Mouse (Mus musculus): Measurements from ENCODE around the gene Fbxo9.
"Not testable (repeated sequence)": the region's sequence is repeated elsewhere in the genome, so short reads cannot be mapped to it uniquely, and the experiment has no call there.

Gene Fbxo9

GRCm38 (mm10) chr9:78108796-78109239 is at the start of gene Fbxo9, which contains the start of gene Ick:
Gene Fbxo9 (minus strand): TSS chr9:78109065.
Gene Ick (plus strand): TSS chr9:78109192.
- DNase-seq (ENCODE audit: low spot score in 2 of 2) = peak; percentile 78 to 79

- DNase-seq (ENCODE audit: low spot score in 2 of 2) = no peak
These were observed 48.4 kb upstream of the Fbxo9 start for GRCm38 (mm10) chr9:78157221-78157620.

GRCm38 (mm10) chr9:78154211-78154977 is 45.5 kb upstream of the Fbxo9 start:
- DNase-seq (ENCODE audit: low spot score in 2 of 2) = no peak

GRCm38 (mm10) chr9:78149770-78150169 is 40.9 kb upstream of the Fbxo9 start:
- DNase-seq (ENCODE audit: low spot score in 2 of 2) = not testable (repeated sequence)

- no peak for DNase-seq (ENCODE audit: low spot score in 2 of 2)
These were observed 39.3 kb upstream of the Fbxo9 start for GRCm38 (mm10) chr9:78148149-78148548.

GRCm38 (mm10) chr9:78146627-78147026 is 37.8 kb upstream of the Fbxo9 start:
- no peak for DNase-seq (ENCODE audit: low spot score in 2 of 2)

- no peak for DNase-seq (ENCODE audit: low spot score in 2 of 2)
These were observed 37.2 kb upstream of the Fbxo9 start for GRCm38 (mm10) chr9:78146099-78146498.

- no peak for DNase-seq (ENCODE audit: low spot score in 2 of 2)
These were observed 30.6 kb upstream of the Fbxo9 start for GRCm38 (mm10) chr9:78139463-78139862.

GRCm38 (mm10) chr9:78138044-78138676 is 29.3 kb upstream of the Fbxo9 start:
- DNase-seq (ENCODE audit: low spot score in 2 of 2) = no peak

GRCm38 (mm10) chr9:78135658-78136057 is 26.8 kb upstream of the Fbxo9 start:
- DNase-seq (ENCODE audit: low spot score in 2 of 2) = no peak

- DNase-seq (ENCODE audit: low spot score in 2 of 2) = no peak
These were observed 17.8 kb upstream of the Fbxo9 start for GRCm38 (mm10) chr9:78126643-78127042.

GRCm38 (mm10) chr9:78126007-78126406 is 17.1 kb upstream of the Fbxo9 start:
- DNase-seq (ENCODE audit: low spot score in 2 of 2) = no peak

- no peak for DNase-seq (ENCODE audit: low spot score in 2 of 2)
These were observed 15.4 kb upstream of the Fbxo9 start for GRCm38 (mm10) chr9:78124297-78124696.

GRCm38 (mm10) chr9:78122939-78123712 is 14.3 kb upstream of the Fbxo9 start:
- no peak for DNase-seq (ENCODE audit: low spot score in 2 of 2)

- no peak for DNase-seq (ENCODE audit: low spot score in 2 of 2)
These were observed 13.1 kb upstream of the Fbxo9 start for GRCm38 (mm10) chr9:78121985-78122384.

GRCm38 (mm10) chr9:78121358-78121757 is 12.5 kb upstream of the Fbxo9 start:
- DNase-seq (ENCODE audit: low spot score in 2 of 2) = no peak

GRCm38 (mm10) chr9:78117690-78118089 is 8.8 kb upstream of the Fbxo9 start:
- no peak for DNase-seq (ENCODE audit: low spot score in 2 of 2)

- DNase-seq (ENCODE audit: low spot score in 2 of 2) = no peak
These were observed 6.9 kb upstream of the Fbxo9 start for GRCm38 (mm10) chr9:78115746-78116145.

- no peak for DNase-seq (ENCODE audit: low spot score in 2 of 2)
These were observed 4.6 kb upstream of the Fbxo9 start for GRCm38 (mm10) chr9:78113538-78113885.

- peak; percentile 89 to 94 for DNase-seq (ENCODE audit: low spot score in 2 of 2)
These were observed 4.1 kb upstream of the Fbxo9 start for GRCm38 (mm10) chr9:78112770-78113537.

- no peak for DNase-seq (ENCODE audit: low spot score in 2 of 2)
These were observed 2.6 kb upstream of the Fbxo9 start for GRCm38 (mm10) chr9:78111456-78111855.

- no peak for DNase-seq (ENCODE audit: low spot score in 2 of 2)
These were observed 791 bp upstream of the Fbxo9 start for GRCm38 (mm10) chr9:78109656-78110055.
